In the genomic region with DNA sequence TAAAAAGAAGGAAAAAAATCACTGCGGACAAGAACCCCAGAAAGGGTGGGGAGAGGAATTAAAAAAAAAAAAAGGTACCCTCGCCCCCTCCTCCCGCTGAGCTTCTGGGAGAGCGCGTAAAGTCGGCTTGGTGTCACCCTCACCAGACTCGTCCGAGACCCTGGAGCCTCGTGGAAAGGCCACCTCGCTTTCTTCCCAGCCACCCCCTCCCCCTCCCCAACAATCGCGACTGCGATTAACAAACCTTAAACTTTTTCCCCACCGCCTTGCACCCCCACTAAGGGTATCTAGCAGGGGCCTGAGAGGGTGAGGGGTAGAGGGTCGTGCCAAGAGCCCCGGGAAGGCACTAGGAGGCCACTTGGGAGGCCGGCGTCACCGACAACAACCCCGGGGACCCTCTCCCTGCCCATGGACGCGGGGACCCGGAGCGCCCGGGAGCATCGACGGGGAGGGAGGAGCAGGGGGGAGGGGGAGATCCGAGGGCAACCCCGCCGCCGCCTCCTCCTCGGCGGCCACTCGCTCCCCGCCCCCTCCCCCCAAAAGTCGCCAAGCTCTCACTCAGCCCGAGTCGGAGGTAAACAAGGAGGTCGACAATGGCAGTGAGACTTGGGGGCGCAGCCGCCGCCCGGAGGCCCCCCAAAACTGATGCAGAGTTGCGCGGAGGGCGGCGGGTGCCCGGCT, we compare ENCODE assay signal across 7 mouse cellular contexts. TPM values are rescaled to one million over a fixed set of nuclear protein-coding genes. Genes with fewer than 3 reads are reported as not detected.
A peak's percentile ranks its signal among the peaks of the same experiment; 100 is the strongest.
DNase-seq lines count a peak whose midpoint lies in the region; ATAC-seq and TF ChIP-seq lines count a peak whose summit lies in the region.

No protein-coding gene starts in this region.

- WGBS in cerebellum, adult 2 months = under 1% methylated on average over 42 of the region's 48 CpGs
- 0% methylated on average over 38 of the region's 48 CpGs for WGBS in forebrain, embryonic 15.5 days
- WGBS in intestine, embryonic 16.5 days = under 1% methylated on average over 35 of the region's 48 CpGs
- 1% methylated on average over 37 of the region's 48 CpGs for WGBS in midbrain, embryonic 15.5 days

- DNase-seq in right cerebral cortex, postnatal 25 days = peak; percentile 21
- DNase-seq in right cerebral cortex, adult 18-20 months = no peak
- DNase-seq in cerebellum, adult 2 months = peak; percentile 33 to 51
- DNase-seq in thymus, postnatal 36 days = peak; percentile 63 to 72

- H3K9me3 ChIP-seq in forebrain, embryonic 15.5 days = no peaks in the 10 kb centered on the region
- H3K9me3 ChIP-seq in intestine, embryonic 16.5 days (ENCODE audit: control insufficient read depth, low read length) = no peaks in the 10 kb centered on the region
- no peaks in the 10 kb centered on the region for H3K9me3 ChIP-seq in midbrain, embryonic 15.5 days

- peak; percentile 54 for ATAC-seq in forebrain, embryonic 15.5 days (replicated peaks)
- ATAC-seq in intestine, embryonic 16.5 days = peak; percentile 41
- ATAC-seq in midbrain, embryonic 15.5 days (replicated peaks) = peak; percentile 68

- no peaks in the 10 kb centered on the region for H3K36me3 ChIP-seq in forebrain, embryonic 15.5 days
- no peaks in the 10 kb centered on the region for H3K36me3 ChIP-seq in intestine, embryonic 16.5 days (ENCODE audit: control insufficient read depth, insufficient read depth, low read length)
- H3K36me3 ChIP-seq in midbrain, embryonic 15.5 days (replicated peaks) = no peaks in the 10 kb centered on the region

- no peak for TF ChIP-seq CTCF in cerebellum, adult 2 months (IDR thresholded peaks at IDR 0.05; ENCODE audit: borderline replicate concordance, insufficient read depth, low read depth, low read length)

- peak overlapping the region; percentile 81 for H3K4me2 ChIP-seq in forebrain, embryonic 15.5 days (replicated peaks)
- peak overlapping the region; percentile 98 for H3K4me2 ChIP-seq in intestine, embryonic 16.5 days (ENCODE audit: low read depth, low read length)
- H3K4me2 ChIP-seq in midbrain, embryonic 15.5 days = peak overlapping the region; percentile 79

- H3K4me1 ChIP-seq in cerebellum, adult 2 months (ENCODE audit: control insufficient read depth, insufficient read depth, low read length) = no peaks in the 10 kb centered on the region; the same call in 1 of the 2 replicates
- H3K4me1 ChIP-seq in forebrain, embryonic 15.5 days = peaks cover 24% of the 10 kb centered on the region
- H3K4me1 ChIP-seq in intestine, embryonic 16.5 days (ENCODE audit: control insufficient read depth, insufficient read depth, low read length) = peaks cover 3% of the 10 kb centered on the region; the same call in 1 of the 2 replicates
- peaks cover 19% of the 10 kb centered on the region for H3K4me1 ChIP-seq in midbrain, embryonic 15.5 days

- H3K27me3 ChIP-seq in cerebellum, adult 2 months (ENCODE audit: control insufficient read depth, insufficient read depth, low read length) = no peaks in the 10 kb centered on the region
- no peaks in the 10 kb centered on the region for H3K27me3 ChIP-seq in forebrain, embryonic 15.5 days
- H3K27me3 ChIP-seq in intestine, embryonic 16.5 days (replicated peaks; ENCODE audit: control insufficient read depth, insufficient read depth, low read length) = no peaks in the 10 kb centered on the region; the same call in 1 of the 2 replicates
- no peaks in the 10 kb centered on the region for H3K27me3 ChIP-seq in midbrain, embryonic 15.5 days (replicated peaks)

- peak overlapping the region; percentile 89 for H3K9ac ChIP-seq in forebrain, embryonic 15.5 days (replicated peaks)
- peak overlapping the region; percentile 71 for H3K9ac ChIP-seq in intestine, embryonic 16.5 days (ENCODE audit: low read depth, low read length)
- H3K9ac ChIP-seq in midbrain, embryonic 15.5 days = peak overlapping the region; percentile 77

- TF ChIP-seq POLR2A in cerebellum, adult 2 months (IDR thresholded peaks at IDR 0.05; ENCODE audit: borderline replicate concordance, insufficient read depth, low read length) = no peak

- peak overlapping the region; percentile 77 for H3K27ac ChIP-seq in cerebellum, adult 2 months (ENCODE audit: insufficient read depth, low read length)
- H3K27ac ChIP-seq in forebrain, embryonic 15.5 days (replicated peaks) = peak overlapping the region; percentile 94
- no peak overlapping the region; the same call in 1 of the 2 replicates for H3K27ac ChIP-seq in intestine, embryonic 16.5 days (ENCODE audit: low read length)
- H3K27ac ChIP-seq in midbrain, embryonic 15.5 days = peak overlapping the region; percentile 94

- H3K4me3 ChIP-seq in cerebellum, adult 2 months (replicated peaks; ENCODE audit: insufficient read depth, low read depth, low read length) = peak overlapping the region; percentile 96
- H3K4me3 ChIP-seq in forebrain, embryonic 15.5 days = peak overlapping the region; percentile 89
- H3K4me3 ChIP-seq in intestine, embryonic 16.5 days (ENCODE audit: low read length) = peak overlapping the region; percentile 78
- peak overlapping the region; percentile 99 for H3K4me3 ChIP-seq in midbrain, embryonic 15.5 days

RNA-seq across cellular contexts. Expression of a gene that starts 20.7 kb away (rescaled TPM):
- polyA plus RNA-seq in cerebellum, adult 2 months (2012; rRNA removed) = 23.6 and 24.1 TPM in 2 replicates
- 40.1 and 47.2 TPM in 2 replicates for polyA plus RNA-seq in forebrain, embryonic 15.5 days (2015; fragmentation: Nextera tagmentation; extraction: Ambion mirVana)
- polyA plus RNA-seq in intestine, embryonic 16.5 days (2015; fragmentation: Nextera tagmentation; extraction: Ambion mirVana) = 2.6 and 3.3 TPM in 2 replicates
- 21.5 and 24.1 TPM in 2 replicates for polyA plus RNA-seq in midbrain, embryonic 15.5 days (2015; fragmentation: Nextera tagmentation; extraction: Ambion mirVana)
